Mouse (Mus musculus): Measurements from ENCODE around the gene Cdkn2a. TPM values are rescaled to one million over a fixed set of nuclear protein-coding genes. Genes with fewer than 3 reads are reported as not detected.

Gene Cdkn2a
- total and polyA plus RNA-seq, 2 experiments from 2014 or later = not detected

- TF ChIP-seq CTCF (IDR thresholded peaks at IDR 0.05; ENCODE audit: low read depth) = no peak
- Histone ChIP-seq H3K4me3 (ENCODE audit: low read length) (no peak overlapping the region), H3K4me1 (ENCODE audit: insufficient read depth, low read length) (no peaks in the 10 kb centered on the region), H3K9ac (replicated peaks; ENCODE audit: low read length) (no peak overlapping the region), H3K27ac (no peak overlapping the region), H3K4me2 (ENCODE audit: low read depth, low read length) (no peak overlapping the region), H3K36me3 (ENCODE audit: insufficient read depth, low read length) (no peaks in the 10 kb centered on the region), H3K27me3 (ENCODE audit: insufficient read depth, low read length) (peaks cover 81% of the 10 kb centered on the region), H3K9me3 (ENCODE audit: low read length) (no peaks in the 10 kb centered on the region)
- DNase-seq (ENCODE audit: low spot score) (no peak), ATAC-seq (no peak)
- 1% methylated on average over 20 of the region's 20 CpGs for WGBS
Measured at GRCm38 (mm10) chr4:89272961-89273540, 21.4 kb downstream of the Cdkn2a start.

GRCm38 (mm10) chr4:89272101-89272718 is 22.2 kb downstream of the Cdkn2a start:
- TF ChIP-seq CTCF (IDR thresholded peaks at IDR 0.05; ENCODE audit: low read depth) = no peak
- H3K9me3 ChIP-seq (ENCODE audit: low read length) = no peaks in the 10 kb centered on the region
- no peaks in the 10 kb centered on the region for H3K4me1 ChIP-seq (ENCODE audit: insufficient read depth, low read length)
- ATAC-seq (no peak), DNase-seq (ENCODE audit: low spot score) (no peak)
- H3K36me3 ChIP-seq (ENCODE audit: insufficient read depth, low read length) = no peaks in the 10 kb centered on the region
- H3K4me2 ChIP-seq (ENCODE audit: low read depth, low read length) = no peak overlapping the region
- no peak overlapping the region for H3K9ac ChIP-seq (replicated peaks; ENCODE audit: low read length)
- 5% methylated on average over 18 of the region's 18 CpGs for WGBS
- H3K27me3 ChIP-seq (ENCODE audit: insufficient read depth, low read length) = peaks cover 79% of the 10 kb centered on the region
- no peak overlapping the region for H3K4me3 ChIP-seq (ENCODE audit: low read length)
- no peak overlapping the region for H3K27ac ChIP-seq

GRCm38 (mm10) chr4:89257768-89258167 is 36.7 kb downstream of the Cdkn2a start:
- no peak for TF ChIP-seq CTCF (IDR thresholded peaks at IDR 0.05; ENCODE audit: low read depth)
- DNase-seq (ENCODE audit: low spot score) (no peak), ATAC-seq (no peak)
- H3K27ac ChIP-seq = no peak overlapping the region
- H3K4me2 ChIP-seq (ENCODE audit: low read depth, low read length) = no peak overlapping the region
- H3K9me3 ChIP-seq (ENCODE audit: low read length) = no peaks in the 10 kb centered on the region
- 80% methylated on average over 1 of the region's 1 CpGs for WGBS
- H3K27me3 ChIP-seq (ENCODE audit: insufficient read depth, low read length) = no peaks in the 10 kb centered on the region
- no peaks in the 10 kb centered on the region for H3K36me3 ChIP-seq (ENCODE audit: insufficient read depth, low read length)
- no peaks in the 10 kb centered on the region for H3K4me1 ChIP-seq (ENCODE audit: insufficient read depth, low read length)
- no peak overlapping the region for H3K4me3 ChIP-seq (ENCODE audit: low read length)
- no peak overlapping the region for H3K9ac ChIP-seq (replicated peaks; ENCODE audit: low read length)

- Histone ChIP-seq H3K4me1 (ENCODE audit: insufficient read depth, low read length) (no peaks in the 10 kb centered on the region), H3K4me3 (ENCODE audit: low read length) (no peak overlapping the region), H3K36me3 (ENCODE audit: insufficient read depth, low read length) (no peaks in the 10 kb centered on the region), H3K9ac (replicated peaks; ENCODE audit: low read length) (no peak overlapping the region), H3K27me3 (ENCODE audit: insufficient read depth, low read length) (no peaks in the 10 kb centered on the region), H3K4me2 (ENCODE audit: low read depth, low read length) (no peak overlapping the region), H3K27ac (no peak overlapping the region), H3K9me3 (ENCODE audit: low read length) (no peaks in the 10 kb centered on the region)
- ATAC-seq = no peak
- 91% methylated on average over 8 of the region's 8 CpGs for WGBS
- no peak for DNase-seq (ENCODE audit: low spot score)
- TF ChIP-seq CTCF (IDR thresholded peaks at IDR 0.05; ENCODE audit: low read depth) = no peak
Measured at GRCm38 (mm10) chr4:89234446-89234845, 60.0 kb downstream of the Cdkn2a start.

Other genes with a start within 250 kb of the Cdkn2a start
- 8.7 and 9.9 TPM in 2 replicates for gene Mtap, start 157.5 kb downstream of the Cdkn2a start, total RNA-seq (2014; rRNA removed)
- gene Mtap, start 157.5 kb downstream of the Cdkn2a start, polyA plus RNA-seq (2015; fragmentation: Nextera tagmentation; extraction: Ambion mirVana) = 26.1 and 27.4 TPM in 2 replicates
- gene Cdkn2b, start 16.4 kb upstream of the Cdkn2a start, total RNA-seq (2014; rRNA removed) = 3.4 and 5.7 TPM in 2 replicates
- 2.3 TPM in 2 replicates for gene Cdkn2b, start 16.4 kb upstream of the Cdkn2a start, polyA plus RNA-seq (2015; fragmentation: Nextera tagmentation; extraction: Ambion mirVana)